Mouse (Mus musculus) CH12.LX (cell line): Measurements from ENCODE around the gene Ifitm1. TPM values are rescaled to one million over a fixed set of nuclear protein-coding genes. Genes with fewer than 3 reads are reported as not detected.

Experiments
- DNase-seq: peaks from one replicate; pipeline ENCODE4 v3.0.0-alpha.2; 2013; ENCODE audit errors: extremely low read depth
- H3K27ac ChIP-seq: 2 replicates; pipeline ENCODE4 v1.5.1; 2012; ENCODE audit warnings: low read depth, mild to moderate bottlenecking, control low read depth, moderate library complexity; ENCODE audit not compliant: insufficient read depth
- H3K27me3 ChIP-seq: replicated peaks from 2 replicates; pipeline ENCODE3; 2012; ENCODE audit warnings: inconsistent platforms
- H3K36me3 ChIP-seq, 2 experiments: replicated peaks in 1 of 2; 2 replicates each; pipeline versions ENCODE3 to v1.6.1; 2012; ENCODE audit warnings: inconsistent platforms in 1 of 2, low read length in 1 of 2, mild to moderate bottlenecking in 1 of 2, mixed read lengths in 1 of 2, moderate library complexity in 1 of 2; ENCODE audit not compliant: control insufficient read depth in 1 of 2, insufficient read depth in 1 of 2
- H3K4me1 ChIP-seq, 2 experiments: 2 replicates each; pipeline ENCODE4 v1.6.1; 2012; ENCODE audit warnings: inconsistent platforms in 1 of 2, moderate library complexity in 1 of 2; ENCODE audit not compliant: insufficient read depth in 2 of 2, control insufficient read depth in 1 of 2
- H3K4me2 ChIP-seq: 2 replicates; pipeline ENCODE4 v1.6.1; 2012; ENCODE audit warnings: low read depth, mild to moderate bottlenecking, control low read depth; ENCODE audit not compliant: poor library complexity, insufficient read depth, severe bottlenecking
- H3K4me3 ChIP-seq, 3 experiments: fragments of 150-350 bp in 1 of 3; sonication (generic) in 1 of 3; replicated peaks in 1 of 3; 2 replicates each; pipeline versions ENCODE3 to v1.5.1; 2011 to 2012; ENCODE audit warnings: low read depth in 2 of 3, low read length in 2 of 3, mild to moderate bottlenecking in 2 of 3, moderate library complexity in 2 of 3, control low read depth in 1 of 3, improper control_type of control experiment in 1 of 3, inconsistent platforms in 1 of 3, mixed read lengths in 1 of 3; ENCODE audit not compliant: poor library complexity in 1 of 3
- H3K79me2 ChIP-seq: replicated peaks from 2 replicates; pipeline ENCODE4 v1.6.1; 2012; ENCODE audit warnings: mild to moderate bottlenecking, moderate library complexity; ENCODE audit not compliant: control insufficient read depth, poor library complexity, insufficient read depth, severe bottlenecking; ENCODE audit errors: extremely low read depth
- H3K9ac ChIP-seq: 2 replicates; pipeline ENCODE4 v1.6.1; 2012; ENCODE audit warnings: low read depth, mild to moderate bottlenecking, control low read depth, moderate library complexity; ENCODE audit not compliant: insufficient read depth
- H3K9me3 ChIP-seq: replicated peaks from 2 replicates; pipeline ENCODE3; 2012; ENCODE audit warnings: low read length, inconsistent platforms, mixed read lengths
- BHLHE40 ChIP-seq: IDR thresholded peaks from 2 replicates; pipeline ENCODE4 v1.6.1; 2011; ENCODE audit warnings: mild to moderate bottlenecking, low read depth, low read length, improper control_type of control experiment
- CHD1 ChIP-seq: IDR thresholded peaks from 2 replicates; pipeline ENCODE4 v1.6.1; 2012; ENCODE audit warnings: low read depth, low read length, improper control_type of control experiment, inconsistent platforms
- CHD2 ChIP-seq: IDR thresholded peaks from 2 replicates; pipeline ENCODE4 v1.6.1; 2011; ENCODE audit warnings: low read length, improper control_type of control experiment
- EP300 ChIP-seq: IDR thresholded peaks from 2 replicates; pipeline ENCODE4 v1.6.1; 2011; ENCODE audit warnings: low read length, improper control_type of control experiment
- IRF4 ChIP-seq: IDR thresholded peaks from 2 replicates; pipeline ENCODE4 v1.6.1; 2014; ENCODE audit warnings: low read depth, mild to moderate bottlenecking, inconsistent platforms, low read length, improper control_type of control experiment
- JUN ChIP-seq: IDR thresholded peaks from 2 replicates; pipeline ENCODE4 v1.6.1; 2011; ENCODE audit warnings: low read depth, mild to moderate bottlenecking, low read length, improper control_type of control experiment, moderate library complexity; ENCODE audit not compliant: insufficient read depth
- JUND ChIP-seq: conservative IDR thresholded peaks from 2 replicates; pipeline ENCODE4 v1.6.1; 2011; ENCODE audit warnings: low read depth, low read length, improper control_type of control experiment
- KAT2A ChIP-seq: IDR thresholded peaks from 2 replicates; pipeline ENCODE4 v1.6.1; 2012; ENCODE audit warnings: low read length, improper control_type of control experiment, inconsistent platforms; ENCODE audit not compliant: insufficient replicate concordance
- MAX ChIP-seq: IDR thresholded peaks from 2 replicates; pipeline ENCODE4 v1.6.1; 2011; ENCODE audit warnings: low read length, improper control_type of control experiment
- MAZ ChIP-seq: IDR thresholded peaks from 2 replicates; pipeline ENCODE4 v1.6.1; 2012; ENCODE audit warnings: low read depth, mild to moderate bottlenecking, inconsistent platforms, low read length, improper control_type of control experiment, moderate library complexity
- MEF2A ChIP-seq: IDR thresholded peaks from 2 replicates; pipeline ENCODE4 v1.6.1; 2014; ENCODE audit warnings: low read depth, mild to moderate bottlenecking, inconsistent platforms, low read length, improper control_type of control experiment, borderline replicate concordance
- MXI1 ChIP-seq: IDR thresholded peaks from 2 replicates; pipeline ENCODE4 v1.6.1; 2011; ENCODE audit warnings: mild to moderate bottlenecking, low read depth, low read length, improper control_type of control experiment
- MYC ChIP-seq: IDR thresholded peaks from 2 replicates; pipeline ENCODE4 v1.6.1; 2011; ENCODE audit warnings: low read depth, mild to moderate bottlenecking, improper control_type of control experiment, low read length
- NELFE ChIP-seq: IDR thresholded peaks from 2 replicates; pipeline ENCODE4 v1.6.1; 2011; ENCODE audit warnings: low read depth, low read length, improper control_type of control experiment
- NRF1 ChIP-seq: IDR thresholded peaks from 2 replicates; pipeline ENCODE4 v1.6.1; 2014; ENCODE audit warnings: low read depth, mild to moderate bottlenecking, inconsistent platforms, low read length, improper control_type of control experiment, moderate library complexity
- PAX5 ChIP-seq: IDR thresholded peaks from 2 replicates; pipeline ENCODE4 v1.6.1; 2012; ENCODE audit warnings: low read length, inconsistent platforms, mixed read lengths
- POLR2A ChIP-seq: IDR thresholded peaks from 2 replicates; pipeline ENCODE4 v1.6.1; 2011; ENCODE audit warnings: low read depth, mild to moderate bottlenecking, improper control_type of control experiment, low read length
- POLR2AphosphoS2 ChIP-seq: IDR thresholded peaks from 2 replicates; pipeline ENCODE4 v1.6.1; 2011; ENCODE audit warnings: low read depth, low read length, improper control_type of control experiment
- RAD21 ChIP-seq: IDR thresholded peaks from 2 replicates; pipeline ENCODE4 v1.6.1; 2011; ENCODE audit warnings: low read depth, mild to moderate bottlenecking, low read length, improper control_type of control experiment, moderate library complexity
- RCOR1 ChIP-seq: conservative IDR thresholded peaks from 2 replicates; pipeline ENCODE4 v1.6.1; 2012; ENCODE audit warnings: low read depth, mild to moderate bottlenecking, inconsistent platforms, low read length, improper control_type of control experiment
- SMC3 ChIP-seq: IDR thresholded peaks from 2 replicates; pipeline ENCODE4 v1.6.1; 2011; ENCODE audit warnings: low read depth, low read length, improper control_type of control experiment
- TBP ChIP-seq: conservative IDR thresholded peaks from 2 replicates; pipeline ENCODE4 v1.6.1; 2011; ENCODE audit warnings: low read depth, low read length, improper control_type of control experiment
- TCF12 ChIP-seq: IDR thresholded peaks from 2 replicates; pipeline ENCODE4 v1.6.1; 2014; ENCODE audit warnings: low read depth, mild to moderate bottlenecking, inconsistent platforms, low read length, improper control_type of control experiment
- UBTF ChIP-seq: IDR thresholded peaks from 2 replicates; pipeline ENCODE4 v1.6.1; 2012; ENCODE audit warnings: low read depth, mild to moderate bottlenecking, inconsistent platforms, low read length, improper control_type of control experiment, moderate library complexity
- USF2 ChIP-seq: conservative IDR thresholded peaks from 2 replicates; pipeline ENCODE4 v1.6.1; 2011; ENCODE audit warnings: low read depth, low read length, improper control_type of control experiment
- ZC3H11A ChIP-seq: IDR thresholded peaks from 2 replicates; pipeline ENCODE4 v1.6.1; 2012; ENCODE audit warnings: low read depth, mild to moderate bottlenecking, inconsistent platforms, low read length, improper control_type of control experiment
- ZKSCAN1 ChIP-seq: IDR thresholded peaks from 2 replicates; pipeline ENCODE4 v1.6.1; 2012; ENCODE audit warnings: low read depth, inconsistent platforms, low read length, improper control_type of control experiment, borderline replicate concordance
- ZMIZ1 ChIP-seq: IDR thresholded peaks from 2 replicates; pipeline ENCODE4 v1.6.1; 2012; ENCODE audit warnings: low read depth, mild to moderate bottlenecking, inconsistent platforms, low read length, improper control_type of control experiment
- ZNF384 ChIP-seq: IDR thresholded peaks from 2 replicates; pipeline ENCODE4 v1.6.1; 2012; ENCODE audit warnings: low read depth, low read length, improper control_type of control experiment, inconsistent platforms
- dilution Hi-C: fragments of 300-500 bp; cut with MboI; formaldehyde crosslinking; loops from 2 replicates; pipeline ENCODE4 v1.14.3; 2020; ENCODE audit warnings: low sequenced_read_pairs; ENCODE audit not compliant: extremely low pct_unique_long_range_greater_than_20kb, extremely low pct_ligation_motif_present
- in situ Hi-C: fragments of 300-500 bp; cut with MboI; formaldehyde crosslinking; loops from 3 replicates; pipeline ENCODE4 v1.14.3; 2019; ENCODE audit warnings: low sequenced_read_pairs, low pct_ligation_motif_present, low pct_unique_long_range_greater_than_20kb, mixed read lengths
- polyA plus RNA-seq: library from polyadenylated mRNA; unstranded; fragments of >175 nt; gene quantifications from 2 replicates; pipeline ENCODE4 v1.2.1, GENCODE M21; 2012; ENCODE audit warnings: low read depth; ENCODE audit not compliant: insufficient read length
- total RNA-seq, 2 experiments: library from RNA; depleted of rRNA; stranded (reverse); fragments of 300-350 nt in 1 of 2; fragments of >200 nt in 1 of 2; gene quantifications; 2 replicates each; pipeline ENCODE4 v1.2.3; 2012 to 2014

Ifitm1 gene
- total and polyA plus RNA-seq, 3 experiments: 14.8 to 55.5 (median 32.9) TPM

- TF ChIP-seq NRF1: peak; percentile 48; the same call in 1 of the 2 replicates
- TF ChIP-seq SMC3: peak; percentile 5; the same call in 1 of the 2 replicates
- TF ChIP-seq NELFE: no peak
- peak; percentile 74 for TF ChIP-seq ZNF384
- peak; percentile 88 for TF ChIP-seq MEF2A
- no peak; the same call in 1 of the 2 replicates for TF ChIP-seq JUND
- TF ChIP-seq EP300: peak; percentile 88
- no peak for TF ChIP-seq UBTF
- TF ChIP-seq CHD1: peak; percentile 98
- peak; percentile 90 for TF ChIP-seq IRF4
- peak; percentile 46; the same call in 1 of the 2 replicates for TF ChIP-seq JUN
- TF ChIP-seq POLR2AphosphoS2: no peak
- no peak for TF ChIP-seq KAT2A
- peak; percentile 66; the same call in 1 of the 2 replicates for TF ChIP-seq MXI1
- TF ChIP-seq TCF12: peak; percentile 92
- 0 out of 2 replicates have a peak, but pooled peaks have one; percentile 57 for TF ChIP-seq TBP
- TF ChIP-seq ZKSCAN1: no peak
- TF ChIP-seq BHLHE40: peak; percentile 84
- no peak for TF ChIP-seq RAD21
Observed at GRCm38 (mm10) chr7:140987182-140988138, 20.4 kb downstream of the Ifitm1 start (continued).

- no peak for DNase-seq
- H3K4me1 ChIP-seq: peaks cover 29 to 44% of the 10 kb centered on the region in 2 experiments
- no peaks in the 10 kb centered on the region for H3K79me2 ChIP-seq
- H3K9me3 ChIP-seq: peaks cover 7% of the 10 kb centered on the region
- TF ChIP-seq PAX5 (no peak), CHD2 (no peak), JUN (no peak), ZMIZ1 (no peak), MAZ (no peak), TBP (no peak), ZC3H11A (no peak), RCOR1 (no peak), POLR2A (no peak), SMC3 (no peak), MAX (no peak), ZNF384 (no peak), IRF4 (no peak), MYC (no peak), MXI1 (no peak), UBTF (no peak), USF2 (no peak)
- H3K36me3 ChIP-seq: no peaks in the 10 kb centered on the region
- peak overlapping the region; percentile 21; the same call in 1 of the 2 replicates for H3K27ac ChIP-seq
- no peak overlapping the region for H3K4me3 ChIP-seq
- H3K9ac ChIP-seq: no peak overlapping the region
- in situ Hi-C loops: loop anchor here (25.0 kb wide), 1 partner anchor 373 kb away; no protein-coding TSS in a partner anchor
- no peaks in the 10 kb centered on the region for H3K27me3 ChIP-seq
- dilution Hi-C loops: no loop called here
- no peak overlapping the region for H3K4me2 ChIP-seq
Observed at GRCm38 (mm10) chr7:140989022-140989421, 22.0 kb downstream of the Ifitm1 start.
